Mouse (Mus musculus) v-Abl transformed pro-B cells (cell line): ENCODE results near the gene Fam222a.

Source experiments
- in situ Hi-C, 2 experiments: fragments of 400-800 bp; cut with MboI; formaldehyde crosslinking; loops; one replicate each; pipeline ENCODE4 v1.15.1; 2025; ENCODE audit not compliant: unreplicated experiment in 2 of 2

Fam222a gene

GRCm38 (mm10) chr5:114644918-114645317 lies 77.1 kb downstream of the Fam222a start:
- in situ Hi-C loops, result no loop called here

GRCm38 (mm10) chr5:114645916-114646315 lies 78.1 kb downstream of the Fam222a start:
- in situ Hi-C loops, result no loop called here

- in situ Hi-C loops, result no loop called here
These were observed 79.6 kb downstream of the Fam222a start for GRCm38 (mm10) chr5:114647211-114647974.

GRCm38 (mm10) chr5:114648728-114649311 lies 81.0 kb downstream of the Fam222a start:
- in situ Hi-C loops, result no loop called here

GRCm38 (mm10) chr5:114651002-114651401 lies 83.2 kb downstream of the Fam222a start:
- in situ Hi-C loops, result no loop called here

- in situ Hi-C loops, result no loop called here
These were observed 83.6 kb downstream of the Fam222a start for GRCm38 (mm10) chr5:114651449-114651848.

- in situ Hi-C loops, result no loop called here
These were observed 86.0 kb downstream of the Fam222a start for GRCm38 (mm10) chr5:114653656-114654437.

- in situ Hi-C loops, result no loop called here
These were observed 87.9 kb downstream of the Fam222a start for GRCm38 (mm10) chr5:114655721-114656120.

GRCm38 (mm10) chr5:114656305-114656704 lies 88.5 kb downstream of the Fam222a start:
- in situ Hi-C loops, result no loop called here

GRCm38 (mm10) chr5:114657426-114657825 lies 89.6 kb downstream of the Fam222a start:
- in situ Hi-C loops, result no loop called here

GRCm38 (mm10) chr5:114658255-114658654 lies 90.4 kb downstream of the Fam222a start, which contains the start of gene Trpv4:
Gene Trpv4 (minus strand): TSS chr5:114658421.
- in situ Hi-C loops, result no loop called here

GRCm38 (mm10) chr5:114661029-114661428 lies 93.2 kb downstream of the Fam222a start:
- in situ Hi-C loops, result no loop called here
